Mouse (Mus musculus): ENCODE data around the gene Naif1.

DNA sequence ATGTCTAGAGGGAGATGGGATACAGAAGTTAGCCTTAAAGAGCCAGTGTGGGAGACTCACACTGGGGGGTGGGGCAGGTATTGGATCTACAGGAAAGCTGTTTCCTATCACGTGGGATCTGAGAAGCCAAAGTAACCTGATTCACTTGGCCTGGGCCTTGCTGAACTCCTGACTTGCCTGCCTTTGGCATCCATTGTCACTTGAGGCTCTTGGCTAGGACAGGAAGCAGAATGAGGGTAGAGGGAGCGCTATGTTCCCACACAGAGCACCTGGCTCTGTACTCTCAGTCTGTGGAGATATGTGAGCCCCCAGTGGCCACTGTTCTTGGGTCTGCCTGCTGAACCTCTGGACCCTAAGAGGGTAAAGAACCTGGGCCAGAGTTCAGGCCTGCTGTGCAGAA, 33.7 kb upstream of the Naif1 start:
- TF ChIP-seq CTCF (IDR thresholded peaks at IDR 0.05; ENCODE audit: low read depth), result no peak
- TF ChIP-seq EP300 (IDR thresholded peaks at IDR 0.05; ENCODE audit: low read depth), result no peak

Data from heart, postnatal 0 days (tissue).